Mouse (Mus musculus) limb, embryonic 15.5 days (tissue): Measurements from ENCODE around the gene Cdkn2b. TPM values are rescaled to one million over a fixed set of nuclear protein-coding genes. Genes with fewer than 3 reads are reported as not detected.
A peak's percentile ranks its signal among the peaks of the same experiment; 100 is the strongest.

Source experiments
- ATAC-seq: fragments of 200-750 bp; cut with Nextera tagmentation; 2 replicates; pipeline ENCODE4 v1.8.0; 2017; ENCODE audit warnings: low read depth, moderate TSS enrichment; ENCODE audit not compliant: insufficient number of reproducible peaks, low FRiP score, low TSS enrichment
- H3K27ac ChIP-seq: fragments of 300-500 bp; sonication (generic); 2 replicates; pipeline ENCODE4 v1.5.1; 2015; ENCODE audit warnings: moderate library complexity, mild to moderate bottlenecking, inconsistent platforms
- H3K27me3 ChIP-seq: fragments of 300-500 bp; sonication (generic); 2 replicates; pipeline ENCODE4 v1.6.1; 2015; ENCODE audit warnings: inconsistent platforms
- H3K36me3 ChIP-seq: fragments of 300-500 bp; sonication (generic); 2 replicates; pipeline ENCODE4 v1.6.1; 2015; ENCODE audit warnings: inconsistent platforms
- H3K4me1 ChIP-seq: fragments of 300-500 bp; sonication (generic); 2 replicates; pipeline ENCODE4 v1.6.1; 2015; ENCODE audit warnings: inconsistent platforms
- H3K4me2 ChIP-seq: fragments of 300-500 bp; sonication (generic); 2 replicates; pipeline ENCODE4 v1.6.1; 2015; ENCODE audit warnings: mild to moderate bottlenecking, inconsistent platforms
- H3K4me3 ChIP-seq: fragments of 300-500 bp; sonication (generic); 2 replicates; pipeline ENCODE4 v1.5.1; 2015; ENCODE audit warnings: mild to moderate bottlenecking, inconsistent platforms
- H3K9ac ChIP-seq: fragments of 300-500 bp; sonication (generic); 2 replicates; pipeline ENCODE4 v1.6.1; 2015; ENCODE audit warnings: inconsistent platforms
- H3K9me3 ChIP-seq: fragments of 300-500 bp; sonication (generic); 2 replicates; pipeline ENCODE4 v1.6.1; 2016; ENCODE audit warnings: inconsistent platforms
- WGBS: fragments of 180-500 bp; shearing (Covaris S2); methylation state at CpG from one replicate; pipeline ENCODE4 v1.1.7; 2015; 5-methylcytosine and 5-hydroxymethylcytosine counted together
- polyA plus RNA-seq: library from polyadenylated mRNA; unstranded; fragments of >200 nt; fragmentation: Nextera tagmentation; extraction: Ambion mirVana; gene quantifications from 2 replicates; pipeline ENCODE4 v1.2.1, GENCODE M21; 2015

Cdkn2b gene
- polyA plus RNA-seq, result 8.6 and 8.7 TPM in 2 replicates

GRCm38 (mm10) chr4:89310491-89311254, at the start of gene Cdkn2b:
Gene Cdkn2b (minus strand): TSS chr4:89311039.
- peak within 1 kb of the TSS; percentile 51 for H3K4me3 ChIP-seq
- H3K27me3 ChIP-seq, result peaks cover 82% of the 10 kb centered on the region
- H3K9ac ChIP-seq, result peak within 1 kb of the TSS; percentile 11; the same call in 1 of the 2 replicates
- under 1% methylated on average over 61 of the region's 61 CpGs for WGBS
- no peaks in the 10 kb centered on the region for H3K9me3 ChIP-seq
- no peaks in the 10 kb centered on the region for H3K36me3 ChIP-seq
- peaks cover 17% of the 10 kb centered on the region for H3K4me1 ChIP-seq
- peak; percentile 74 for ATAC-seq
- 0 out of 2 replicates have a peak within 1 kb of the TSS, but pooled peaks have one; percentile 47 for H3K27ac ChIP-seq
- H3K4me2 ChIP-seq, result peak within 1 kb of the TSS; percentile 92

GRCm38 (mm10) chr4:89360349-89360748, 49.5 kb upstream of the Cdkn2b start:
- Histone ChIP-seq H3K36me3 (no peaks in the 10 kb centered on the region), H3K4me1 (no peaks in the 10 kb centered on the region), H3K9ac (no peak overlapping the region), H3K9me3 (no peaks in the 10 kb centered on the region), H3K4me3 (no peak overlapping the region), H3K27me3 (no peaks in the 10 kb centered on the region), H3K4me2 (no peak overlapping the region), H3K27ac (no peak overlapping the region)
- ATAC-seq, result no peak
- WGBS, result 54% methylated on average over 3 of the region's 3 CpGs

DNA sequence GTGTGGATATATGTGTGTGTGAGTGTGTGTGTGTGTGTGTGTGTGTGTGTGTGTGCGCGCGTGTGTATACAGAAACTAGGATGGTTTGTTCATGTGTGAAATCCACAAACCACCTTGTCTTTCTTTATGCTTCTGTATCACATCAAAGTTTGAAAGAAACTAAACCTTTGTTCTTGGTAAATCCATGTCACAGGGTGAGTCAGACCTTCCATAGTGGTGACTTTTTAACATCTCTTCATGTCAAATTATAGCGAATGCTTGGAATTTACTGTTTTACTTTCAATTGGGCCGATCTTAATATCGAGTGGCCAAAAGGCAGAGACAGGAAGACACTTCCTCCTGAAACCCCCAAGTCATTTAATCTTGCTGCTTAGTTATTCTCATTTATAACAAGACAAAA, 48.7 kb upstream of the Cdkn2b start:
- Histone ChIP-seq H3K4me1 (no peaks in the 10 kb centered on the region), H3K9ac (no peak overlapping the region), H3K36me3 (no peaks in the 10 kb centered on the region), H3K27ac (0 out of 2 replicates have a peak overlapping the region, but pooled peaks have one; percentile 27), H3K9me3 (no peaks in the 10 kb centered on the region), H3K4me3 (no peak overlapping the region), H3K4me2 (no peak overlapping the region), H3K27me3 (no peaks in the 10 kb centered on the region)
- 89% methylated on average over 6 of the region's 6 CpGs for WGBS
- no peak for ATAC-seq

DNA sequence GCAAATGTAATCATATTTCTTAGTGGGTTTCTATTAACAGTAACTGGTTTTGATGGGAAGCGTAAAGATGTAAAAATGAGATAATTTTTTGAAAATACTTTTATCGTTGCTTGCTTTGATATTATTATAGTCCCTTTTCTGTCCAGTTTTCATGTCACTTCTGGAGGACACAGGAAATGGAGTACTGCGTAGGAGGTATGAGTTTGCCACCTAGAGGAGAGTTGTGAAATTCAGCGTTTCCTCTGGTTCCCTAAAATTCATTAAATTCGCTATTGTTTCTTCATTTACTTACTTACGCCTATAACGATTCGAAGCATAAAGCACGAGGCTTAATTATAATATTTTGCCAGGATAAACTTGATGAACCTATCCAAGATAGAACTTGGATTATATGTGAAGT, 43.1 kb upstream of the Cdkn2b start:
- ATAC-seq, result no peak
- no peaks in the 10 kb centered on the region for H3K4me1 ChIP-seq
- H3K4me2 ChIP-seq, result no peak overlapping the region
- no peak overlapping the region for H3K9ac ChIP-seq
- 51% methylated on average over 9 of the region's 9 CpGs for WGBS
- H3K27ac ChIP-seq, result no peak overlapping the region
- no peaks in the 10 kb centered on the region for H3K36me3 ChIP-seq
- H3K4me3 ChIP-seq, result no peak overlapping the region
- no peaks in the 10 kb centered on the region for H3K27me3 ChIP-seq
- H3K9me3 ChIP-seq, result no peaks in the 10 kb centered on the region

GRCm38 (mm10) chr4:89353071-89353582, 42.3 kb upstream of the Cdkn2b start:
- Histone ChIP-seq H3K27me3 (no peaks in the 10 kb centered on the region), H3K9ac (no peak overlapping the region), H3K9me3 (no peaks in the 10 kb centered on the region), H3K4me1 (no peaks in the 10 kb centered on the region), H3K4me3 (no peak overlapping the region), H3K36me3 (no peaks in the 10 kb centered on the region), H3K27ac (no peak overlapping the region), H3K4me2 (no peak overlapping the region)
- ATAC-seq, result no peak
- 77% methylated on average over 3 of the region's 3 CpGs for WGBS

DNA sequence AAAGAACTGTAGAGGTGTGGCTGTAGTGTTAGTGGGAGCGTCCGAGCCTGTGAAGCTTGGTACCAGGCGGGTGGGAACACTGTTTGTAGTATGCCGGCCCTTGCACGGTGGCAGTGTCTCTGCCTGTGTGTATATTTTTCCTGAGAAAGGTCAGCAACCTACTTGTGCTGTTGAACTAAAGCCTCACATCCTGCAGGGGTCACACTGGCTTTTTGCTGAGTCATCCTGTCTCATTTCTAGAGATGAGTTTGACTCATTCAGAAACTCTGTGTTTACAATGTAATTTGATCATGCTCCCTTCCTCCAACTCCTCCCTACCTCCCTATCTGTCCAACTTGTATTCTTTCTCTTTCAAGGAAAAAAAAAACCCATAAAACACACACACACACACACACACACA, 40.6 kb upstream of the Cdkn2b start:
- no peak overlapping the region for H3K27ac ChIP-seq
- 39% methylated on average over 5 of the region's 5 CpGs for WGBS
- no peaks in the 10 kb centered on the region for H3K27me3 ChIP-seq
- no peaks in the 10 kb centered on the region for H3K4me1 ChIP-seq
- H3K9me3 ChIP-seq, result no peaks in the 10 kb centered on the region
- H3K36me3 ChIP-seq, result no peaks in the 10 kb centered on the region
- no peak overlapping the region for H3K4me3 ChIP-seq
- no peak overlapping the region for H3K4me2 ChIP-seq
- ATAC-seq, result no peak
- no peak overlapping the region for H3K9ac ChIP-seq

GRCm38 (mm10) chr4:89350938-89351451, 40.2 kb upstream of the Cdkn2b start:
- Histone ChIP-seq H3K4me1 (no peaks in the 10 kb centered on the region), H3K27ac (no peak overlapping the region), H3K4me3 (no peak overlapping the region), H3K36me3 (no peaks in the 10 kb centered on the region), H3K9me3 (no peaks in the 10 kb centered on the region), H3K9ac (no peak overlapping the region), H3K27me3 (no peaks in the 10 kb centered on the region), H3K4me2 (no peak overlapping the region)
- ATAC-seq, result no peak
- WGBS, result 59% methylated on average over 6 of the region's 6 CpGs

DNA sequence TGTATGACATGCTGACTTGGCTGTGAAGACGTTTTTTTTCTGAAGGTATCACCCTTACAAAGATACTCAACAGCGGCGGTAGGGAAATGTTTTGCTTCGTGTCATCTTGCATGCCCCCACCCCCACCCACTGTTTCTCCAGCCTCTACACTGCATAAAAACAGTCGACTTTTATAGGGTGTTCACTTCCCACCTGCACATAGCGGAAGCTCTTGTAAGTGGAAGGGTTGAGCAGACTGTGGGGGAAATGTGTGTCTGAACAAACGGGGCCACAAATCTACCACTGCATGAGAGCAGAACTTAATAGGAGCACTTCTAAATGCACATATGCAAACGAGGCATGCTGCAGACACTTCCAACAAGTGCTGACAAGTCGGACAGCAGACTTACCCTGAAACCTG, 39.6 kb upstream of the Cdkn2b start:
- no peak overlapping the region for H3K27ac ChIP-seq
- no peak overlapping the region for H3K4me3 ChIP-seq
- H3K36me3 ChIP-seq, result no peaks in the 10 kb centered on the region
- no peaks in the 10 kb centered on the region for H3K4me1 ChIP-seq
- no peaks in the 10 kb centered on the region for H3K9me3 ChIP-seq
- no peak for ATAC-seq
- WGBS, result 18% methylated on average over 9 of the region's 9 CpGs
- no peak overlapping the region for H3K4me2 ChIP-seq
- H3K9ac ChIP-seq, result no peak overlapping the region
- H3K27me3 ChIP-seq, result no peaks in the 10 kb centered on the region

- Histone ChIP-seq H3K4me2 (no peak overlapping the region), H3K9me3 (no peaks in the 10 kb centered on the region), H3K27ac (no peak overlapping the region), H3K4me3 (no peak overlapping the region), H3K9ac (no peak overlapping the region), H3K27me3 (no peaks in the 10 kb centered on the region), H3K4me1 (no peaks in the 10 kb centered on the region), H3K36me3 (no peaks in the 10 kb centered on the region)
- ATAC-seq, result no peak
- 48% methylated on average over 5 of the region's 5 CpGs for WGBS
These were observed 38.0 kb upstream of the Cdkn2b start for GRCm38 (mm10) chr4:89348842-89349241.

GRCm38 (mm10) chr4:89313461-89313860, 2.6 kb upstream of the Cdkn2b start:
- H3K4me1 ChIP-seq, result peaks cover 13% of the 10 kb centered on the region
- ATAC-seq, result no peak
- no peak overlapping the region for H3K27ac ChIP-seq
- H3K36me3 ChIP-seq, result no peaks in the 10 kb centered on the region
- no peak overlapping the region for H3K4me2 ChIP-seq
- H3K9ac ChIP-seq, result no peak overlapping the region
- 12% methylated on average over 13 of the region's 13 CpGs for WGBS
- H3K4me3 ChIP-seq, result no peak overlapping the region
- H3K9me3 ChIP-seq, result no peaks in the 10 kb centered on the region
- H3K27me3 ChIP-seq, result peaks cover 54% of the 10 kb centered on the region

DNA sequence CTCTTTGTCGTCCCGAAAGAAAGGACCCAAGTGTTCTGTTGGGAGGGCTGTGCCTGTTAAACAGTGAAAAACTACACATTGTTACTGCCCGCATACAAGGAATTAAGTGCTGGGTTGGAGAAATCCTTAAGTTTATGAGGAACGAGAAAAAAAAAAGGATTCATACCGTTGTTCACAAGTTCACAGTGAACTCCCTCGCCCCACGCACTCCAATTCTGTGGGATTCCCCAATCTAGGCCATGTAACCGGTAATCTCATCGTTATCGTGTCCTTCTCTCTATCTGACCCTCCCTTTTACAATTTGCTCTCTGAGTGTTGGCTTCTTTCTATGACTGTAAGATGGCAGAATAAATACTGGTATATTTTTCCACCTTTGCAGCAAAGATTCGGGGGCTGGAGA, 843 bp downstream of the Cdkn2b start:
- H3K27me3 ChIP-seq, result peaks cover 88% of the 10 kb centered on the region
- H3K4me3 ChIP-seq, result peak overlapping the region; percentile 51
- peaks cover 17% of the 10 kb centered on the region for H3K4me1 ChIP-seq
- H3K27ac ChIP-seq, result no peak overlapping the region
- H3K36me3 ChIP-seq, result no peaks in the 10 kb centered on the region
- peak overlapping the region; percentile 92 for H3K4me2 ChIP-seq
- no peaks in the 10 kb centered on the region for H3K9me3 ChIP-seq
- 3% methylated on average over 11 of the region's 11 CpGs for WGBS
- ATAC-seq, result no peak
- H3K9ac ChIP-seq, result no peak overlapping the region

DNA sequence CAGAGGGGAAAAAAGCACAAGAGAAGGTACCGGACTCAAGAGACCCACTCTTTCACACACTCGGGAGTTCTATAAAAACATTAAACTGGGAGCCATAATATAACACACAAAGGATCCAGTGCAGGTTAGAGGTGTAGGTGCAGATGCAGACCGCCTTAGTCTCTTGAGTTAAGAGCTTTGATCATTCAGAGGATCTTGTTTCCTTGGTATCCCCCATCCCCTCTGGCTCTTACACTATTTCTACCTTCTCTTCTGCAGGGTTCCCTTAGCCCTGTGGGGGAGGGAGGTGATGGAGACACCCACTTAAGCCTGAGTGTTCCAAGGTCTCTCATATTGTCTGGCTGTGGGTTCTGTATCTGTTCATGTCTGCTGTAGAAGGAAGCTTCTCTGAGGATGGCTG, 2.8 kb downstream of the Cdkn2b start:
- H3K4me2 ChIP-seq, result no peak overlapping the region
- WGBS, result 10% methylated on average over 3 of the region's 3 CpGs
- no peak overlapping the region for H3K4me3 ChIP-seq
- H3K27me3 ChIP-seq, result peaks cover 91% of the 10 kb centered on the region
- H3K4me1 ChIP-seq, result peaks cover 19% of the 10 kb centered on the region
- H3K27ac ChIP-seq, result no peak overlapping the region
- H3K36me3 ChIP-seq, result no peaks in the 10 kb centered on the region
- no peak for ATAC-seq
- H3K9me3 ChIP-seq, result no peaks in the 10 kb centered on the region
- no peak overlapping the region for H3K9ac ChIP-seq
